Mouse (Mus musculus): ENCODE results near the gene Frmpd1.

The Frmpd1 gene

DNA sequence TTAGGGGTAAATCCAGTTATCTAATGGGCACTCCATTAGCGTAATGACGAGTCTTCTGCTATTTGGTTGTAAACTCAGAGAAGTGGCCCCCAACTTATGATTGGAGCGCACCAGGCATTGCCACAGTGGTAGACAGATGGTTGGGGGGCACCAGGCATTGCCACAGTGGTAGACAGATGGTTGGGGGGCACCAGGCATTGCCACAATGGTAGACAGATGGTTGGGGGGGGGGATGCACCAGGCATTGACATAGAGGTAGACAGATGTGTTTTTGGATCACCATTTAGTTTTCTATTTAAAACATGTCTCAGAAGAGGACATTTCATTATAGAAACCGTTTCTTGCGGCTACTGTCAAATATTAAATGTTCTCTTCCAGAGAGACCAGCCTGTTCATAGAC, 53.6 kb downstream of the Frmpd1 start:
- no peak for DNase-seq (ENCODE audit: low spot score in 2 of 2)

DNA sequence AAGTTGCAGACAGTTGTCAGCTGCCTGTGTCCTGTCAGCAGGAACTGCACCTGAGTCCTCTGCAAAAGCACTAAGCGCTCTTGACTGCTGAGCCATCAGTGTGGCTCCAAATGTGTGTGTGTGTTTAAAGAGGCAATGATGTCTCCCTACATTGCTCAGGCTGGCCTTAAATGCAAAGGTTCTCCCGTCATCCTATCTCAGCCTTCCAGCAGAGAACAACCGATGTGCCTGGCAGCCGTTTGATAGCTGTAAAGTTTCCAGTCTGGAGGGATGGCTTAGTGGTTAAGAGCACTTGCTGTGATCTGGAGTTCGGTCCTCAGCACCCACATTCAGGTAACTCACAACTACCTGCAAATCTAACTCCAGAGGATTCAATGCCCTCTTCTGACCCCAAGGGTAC, 56.7 kb downstream of the Frmpd1 start:
- no peak for DNase-seq (ENCODE audit: low spot score in 2 of 2)

DNA sequence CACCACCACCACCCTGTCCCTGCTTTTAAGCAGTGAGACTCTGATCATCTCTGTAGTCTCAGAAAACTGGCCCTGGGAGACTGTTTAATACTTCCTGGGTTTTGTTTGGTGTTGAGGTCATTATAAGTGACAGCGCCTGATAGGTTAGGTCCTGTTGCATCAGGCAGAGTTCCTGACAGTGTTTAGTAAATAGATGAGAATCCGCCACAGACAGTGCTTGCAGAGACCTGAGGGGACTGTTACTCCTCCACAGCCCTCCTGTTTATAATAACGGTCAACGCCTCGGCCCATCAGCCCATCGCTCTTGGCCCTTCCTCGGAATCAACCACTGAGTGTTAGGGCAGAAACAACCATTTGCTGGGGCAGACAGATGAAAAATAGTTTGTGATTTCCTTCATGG, 57.5 kb downstream of the Frmpd1 start:
- DNase-seq (ENCODE audit: low spot score in 2 of 2), result no peak

- DNase-seq (ENCODE audit: low spot score in 2 of 2), result no peak
These were observed 58.7 kb downstream of the Frmpd1 start for GRCm38 (mm10) chr4:45243211-45243902.

GRCm38 (mm10) chr4:45251265-45251664, 66.6 kb downstream of the Frmpd1 start:
- no peak for DNase-seq (ENCODE audit: low spot score in 2 of 2)

GRCm38 (mm10) chr4:45252861-45253262, 68.2 kb downstream of the Frmpd1 start:
- peak in 1 of 2 experiments; percentile 20 for DNase-seq (ENCODE audit: low spot score in 2 of 2)

GRCm38 (mm10) chr4:45253839-45254601, 69.3 kb downstream of the Frmpd1 start:
- peak; percentile 16 to 17 for DNase-seq (ENCODE audit: low spot score in 2 of 2)

DNA sequence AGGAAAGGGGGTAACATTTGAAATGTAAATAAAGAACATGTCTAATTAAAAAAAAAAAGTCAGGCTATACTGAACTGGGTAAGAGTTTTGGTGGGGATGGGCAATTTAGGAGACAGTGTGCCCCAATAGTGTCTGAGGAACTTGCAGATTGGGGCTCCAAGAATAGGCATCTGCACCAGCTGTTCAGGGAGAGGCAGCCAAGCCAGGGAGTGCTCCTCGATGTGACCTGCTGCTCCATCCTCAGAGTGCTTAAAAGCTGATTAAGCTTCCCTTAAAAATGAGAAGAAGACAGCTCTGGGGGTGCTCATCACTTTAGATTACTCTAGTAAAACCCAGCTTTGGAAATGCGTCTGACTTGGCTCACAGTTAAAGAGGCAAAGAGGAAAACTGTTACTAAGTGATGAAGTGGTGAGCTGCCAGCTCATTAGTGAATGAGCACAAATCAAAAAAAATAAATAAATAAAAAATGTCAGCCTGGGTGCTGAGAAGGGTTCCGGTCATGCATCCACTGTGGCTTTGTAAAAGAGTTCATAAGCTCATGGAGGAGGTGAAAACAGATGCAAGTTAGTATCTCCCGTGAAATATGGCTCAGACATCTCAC, 74.7 kb downstream of the Frmpd1 start:
- no peak for DNase-seq (ENCODE audit: low spot score in 2 of 2)

- no peak for DNase-seq (ENCODE audit: low spot score in 2 of 2)
These were observed 76.9 kb downstream of the Frmpd1 start for GRCm38 (mm10) chr4:45261551-45261950.

- DNase-seq (ENCODE audit: low spot score in 2 of 2), result no peak
These were observed 83.2 kb downstream of the Frmpd1 start for GRCm38 (mm10) chr4:45267883-45268282.

DNA sequence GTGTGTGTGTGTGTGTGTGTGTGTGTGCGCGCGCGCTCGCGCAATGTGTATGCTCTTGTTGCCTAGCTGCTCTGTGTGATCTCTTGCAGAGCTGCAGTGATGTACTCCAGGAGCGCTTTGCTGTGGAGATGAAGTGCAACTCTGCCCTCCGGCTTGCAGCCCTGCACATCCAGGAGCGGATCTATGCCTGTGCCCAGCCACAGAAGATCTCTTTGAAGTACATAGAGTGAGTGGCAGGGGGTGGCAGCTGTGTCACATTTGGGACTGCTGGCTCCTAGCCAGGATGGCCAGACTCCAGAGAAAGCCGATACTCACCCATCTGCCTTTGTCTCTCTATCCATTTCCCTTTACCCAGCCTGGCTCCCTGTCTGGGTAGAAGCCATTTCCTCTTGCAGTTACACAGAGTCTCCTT, 86.4 kb downstream of the Frmpd1 start:
- DNase-seq (ENCODE audit: low spot score in 2 of 2), result peak; percentile 36 to 61

- DNase-seq (ENCODE audit: low spot score in 2 of 2), result no peak
These were observed 91.1 kb downstream of the Frmpd1 start for GRCm38 (mm10) chr4:45275770-45276169.

DNA sequence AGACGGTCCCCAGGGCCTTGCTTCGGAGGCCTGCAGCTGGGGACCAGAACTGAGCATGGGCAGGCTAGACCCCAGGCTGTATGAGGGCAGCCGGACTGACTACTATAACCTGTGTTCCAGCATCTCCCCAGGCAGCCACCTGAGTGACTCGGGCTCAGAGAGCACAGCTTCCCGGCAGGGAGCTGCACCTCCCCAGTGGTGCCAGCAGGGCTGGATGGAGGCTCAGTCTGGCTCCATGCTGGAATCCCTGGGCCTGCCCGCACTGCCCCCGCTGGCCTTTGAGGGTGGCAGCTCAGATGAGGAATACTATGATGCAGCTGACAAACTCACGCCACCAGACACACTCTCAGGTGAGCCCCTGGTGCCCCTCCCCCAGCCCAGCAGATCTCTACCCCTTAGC, 94.6 kb downstream of the Frmpd1 start:
- no peak for DNase-seq (ENCODE audit: low spot score in 2 of 2)

GRCm38 (mm10) chr4:45279981-45280548, 95.4 kb downstream of the Frmpd1 start:
- DNase-seq (ENCODE audit: low spot score in 2 of 2), result peak in 1 of 2 experiments; percentile 47

DNA sequence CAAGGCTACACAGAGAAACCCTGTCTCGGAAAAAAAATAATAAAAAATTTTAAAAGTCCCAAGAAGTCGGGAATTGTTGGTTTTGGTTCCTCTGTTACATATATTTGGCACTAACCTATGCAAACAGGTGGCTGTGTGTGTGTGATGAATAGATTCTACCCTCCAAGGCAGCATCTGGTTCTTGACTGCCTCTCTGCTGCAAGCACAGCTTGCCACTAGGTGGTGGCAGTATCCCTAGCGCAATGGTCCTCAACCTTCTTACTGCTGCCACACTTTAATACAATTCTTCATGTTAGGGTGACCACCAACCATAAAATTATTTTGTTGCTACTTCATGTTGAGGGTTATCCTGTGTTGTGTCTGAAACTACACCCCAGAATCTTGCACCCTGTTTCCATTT, 101.6 kb downstream of the Frmpd1 start:
- no peak for DNase-seq (ENCODE audit: low spot score in 2 of 2)

GRCm38 (mm10) chr4:45287906-45288305, 103.2 kb downstream of the Frmpd1 start:
- DNase-seq (ENCODE audit: low spot score in 2 of 2), result no peak

DNA sequence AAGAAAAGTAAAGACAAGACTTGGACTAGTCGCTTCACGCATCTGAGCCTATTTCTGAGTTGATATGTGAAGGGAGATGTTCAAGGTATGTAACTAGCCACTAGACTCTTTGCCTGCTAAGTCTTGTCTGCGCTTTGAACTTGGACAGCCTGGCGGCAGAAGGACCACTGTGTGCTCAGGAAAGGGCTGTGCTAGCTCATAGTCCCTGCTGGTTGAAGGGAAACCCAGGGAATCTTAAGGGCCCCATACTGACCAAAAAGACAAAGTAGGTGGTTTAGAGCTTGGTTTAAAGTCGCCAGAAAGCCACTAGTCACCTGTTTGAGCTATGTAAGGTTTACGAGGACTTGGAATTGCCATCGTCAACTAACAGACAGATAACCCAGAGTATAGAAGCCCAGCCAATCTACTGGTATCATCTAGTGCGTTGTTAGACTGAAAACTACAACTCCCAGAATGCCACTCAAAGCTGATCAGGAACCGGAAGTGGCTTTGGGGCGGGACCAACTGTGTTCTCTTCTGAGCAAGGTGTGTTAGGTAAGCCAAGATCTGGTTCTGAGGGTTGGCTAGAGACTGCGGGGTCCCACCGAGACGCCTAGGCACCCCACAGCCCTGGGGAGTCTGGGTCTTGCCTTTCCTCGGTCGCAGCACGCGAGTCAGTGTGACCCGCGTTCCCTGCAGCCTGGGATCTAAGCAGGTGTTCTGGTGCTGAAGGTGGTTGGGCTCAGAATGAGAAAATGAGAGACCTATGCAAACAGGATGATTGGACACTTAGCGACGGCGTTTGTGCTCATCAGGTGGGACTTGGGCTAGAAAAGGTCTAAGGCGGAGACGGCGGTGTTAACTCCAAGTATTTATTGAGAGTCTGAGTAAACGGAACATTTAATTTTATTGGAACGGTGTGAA, 112.2 kb downstream of the Frmpd1 start, which contains the start of gene Trmt10b:
Gene Trmt10b (plus strand): TSS at position 466 of the 903 bp plus-strand sequence.
- peak; percentile 46 to 50 for DNase-seq (ENCODE audit: low spot score in 2 of 2)

- no peak for DNase-seq (ENCODE audit: low spot score in 2 of 2)
These were observed 120.9 kb downstream of the Frmpd1 start for GRCm38 (mm10) chr4:45305536-45305935.

- no peak for DNase-seq (ENCODE audit: low spot score in 2 of 2)
These were observed 123.4 kb downstream of the Frmpd1 start for GRCm38 (mm10) chr4:45308046-45308445.

DNA sequence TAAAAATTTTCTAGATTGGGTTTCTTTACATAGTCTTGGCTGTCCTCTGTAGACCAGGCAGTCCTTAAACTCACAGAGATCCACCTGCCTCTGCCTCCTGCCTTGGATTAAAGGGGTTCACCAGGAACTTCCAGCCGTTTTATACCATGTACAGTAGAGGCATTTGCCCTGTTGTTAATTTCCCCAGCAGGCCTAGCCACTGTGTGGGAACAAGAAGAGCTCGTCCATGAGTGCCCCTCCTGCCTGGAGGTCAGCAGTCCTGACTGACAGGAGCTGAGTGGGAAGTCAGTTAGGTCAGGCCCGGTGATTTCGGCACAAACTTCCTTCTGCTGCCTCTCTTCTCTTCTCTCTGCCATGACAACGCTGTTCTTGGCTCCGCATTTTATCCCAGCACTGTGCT, 123.9 kb downstream of the Frmpd1 start:
- DNase-seq (ENCODE audit: low spot score in 2 of 2), result no peak

- no peak for DNase-seq (ENCODE audit: low spot score in 2 of 2)
These were observed 126.4 kb downstream of the Frmpd1 start for GRCm38 (mm10) chr4:45311056-45311455.

All from frontal cortex, postnatal 14 days (tissue).